Mouse (Mus musculus): ENCODE measurements around the gene Spdye4b. TPM values are rescaled to one million over a fixed set of nuclear protein-coding genes. Genes with fewer than 3 reads are reported as not detected.

Gene Spdye4b
- not detected for polyA plus RNA-seq (2017; shearing (Covaris generic))

DNA sequence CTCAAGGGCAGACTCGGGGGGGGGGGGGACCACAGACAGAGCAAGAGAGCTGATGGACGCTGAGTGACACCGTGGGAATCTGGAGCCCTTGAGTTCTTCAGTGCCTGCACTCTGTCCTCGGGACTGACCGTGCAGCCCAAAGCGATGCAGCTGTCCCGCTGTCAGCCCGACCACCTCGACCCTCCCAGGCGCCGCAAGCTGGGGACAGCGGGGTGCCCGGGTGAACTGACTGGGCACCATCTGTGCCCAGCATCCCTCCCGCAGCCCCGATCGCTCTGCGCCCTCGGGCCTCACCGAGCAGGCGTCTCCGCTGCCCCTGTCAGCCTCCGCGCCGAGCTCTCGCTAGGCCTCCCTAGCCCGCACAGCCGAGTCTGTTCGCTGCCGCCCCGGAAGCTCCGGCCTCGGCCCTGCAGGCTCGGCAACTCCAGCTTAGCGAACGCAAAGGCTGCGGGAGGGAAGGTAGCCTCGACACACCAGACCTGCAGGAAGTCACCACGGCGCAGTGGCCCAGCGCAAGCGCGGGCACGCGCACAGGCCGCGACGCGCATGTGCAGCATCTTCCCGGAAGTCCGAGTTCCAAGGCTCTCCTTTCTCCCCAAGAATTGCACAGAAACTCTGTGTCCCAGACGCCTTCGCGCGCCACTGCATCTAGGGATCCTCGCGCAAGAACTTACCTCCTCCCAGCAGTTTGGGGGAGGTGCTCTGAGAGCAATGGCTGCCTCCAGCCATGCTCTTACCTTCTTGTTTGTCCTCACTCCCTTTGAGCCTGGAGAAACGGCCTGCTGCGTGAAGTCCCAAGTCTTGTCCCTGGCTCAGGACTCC, at the start of gene Spdye4b, which contains the start of gene Rbak:
Gene Spdye4b, plus strand, starts transcription at position 763 of the 822 bp plus-strand sequence.
Gene Rbak, minus strand, starts transcription at position 521 of the 822 bp plus-strand sequence.

GRCm38 (mm10) chr5:143147481-143147880, 33.3 kb upstream of the Spdye4b start, which contains the start of gene Olfr718-ps1:
Olfr718-ps1 (minus strand) TSS chr5:143147581.

DNA sequence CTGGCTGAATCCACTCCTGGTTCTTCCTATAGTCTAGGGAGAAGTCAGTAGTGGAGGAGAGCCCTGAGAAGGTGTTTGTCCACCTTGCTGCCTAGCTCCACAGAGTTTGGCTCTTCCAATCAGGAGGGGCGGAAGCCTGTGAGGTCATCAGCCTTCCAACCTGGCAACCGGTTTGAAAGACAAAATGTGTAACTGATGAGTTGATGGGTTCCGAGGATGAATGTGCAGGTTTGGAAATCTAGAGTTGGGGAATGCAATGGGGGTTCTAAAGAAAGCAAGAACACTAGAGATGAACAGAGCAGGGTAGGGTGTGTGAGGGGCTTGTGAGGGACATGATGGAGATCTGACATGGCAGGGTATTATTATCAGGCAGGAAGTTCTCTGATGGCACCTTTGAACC, 46.0 kb downstream of the Spdye4b start, which contains the start of gene Spdye4a:
Gene Spdye4a, minus strand, starts transcription at position 101 of the 400 bp plus-strand sequence.

DNA sequence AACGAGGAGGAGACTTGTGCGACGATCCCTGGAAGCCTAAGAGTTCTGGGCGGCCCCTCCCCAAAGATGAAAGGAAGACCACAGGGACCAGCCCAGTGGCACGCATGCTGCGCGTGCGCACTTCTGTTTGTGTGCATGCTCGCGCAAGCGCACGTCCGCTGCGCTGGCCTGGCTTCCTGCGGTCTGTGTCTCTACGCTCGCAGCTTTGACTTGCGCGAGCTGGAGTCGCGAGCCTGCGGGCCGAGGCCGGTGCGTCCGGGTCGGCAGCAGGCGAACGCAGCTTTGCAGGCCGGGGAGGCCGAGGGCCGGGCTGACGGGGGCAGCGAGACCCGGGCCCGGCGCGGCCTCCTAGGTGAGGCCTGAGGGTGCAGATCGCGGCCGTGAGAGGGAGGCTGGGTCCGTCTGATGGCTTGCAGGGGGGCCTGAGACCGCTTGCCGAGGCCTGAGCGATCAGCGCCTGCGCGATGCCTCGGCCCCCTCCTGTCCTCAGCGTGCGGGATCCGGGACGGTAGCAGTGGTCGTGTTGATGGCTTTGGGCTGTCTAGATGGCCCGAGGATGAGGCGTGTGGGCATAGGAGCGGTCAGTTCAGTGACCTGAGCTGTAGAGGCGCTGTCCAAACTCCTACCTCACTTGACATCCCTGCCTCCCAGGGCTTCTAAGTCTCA, 54.3 kb downstream of the Spdye4b start, which contains the start of gene Zfp12:
Gene Zfp12, plus strand, starts transcription at position 136 of the 666 bp plus-strand sequence.

Other genes with a start within 250 kb of the Spdye4b start
- 0.18 TPM for gene Fscn1, start 220.7 kb upstream of the Spdye4b start, polyA plus RNA-seq (2017; shearing (Covaris generic))
- gene Rnf216, start 68.0 kb upstream of the Spdye4b start, polyA plus RNA-seq (2017; shearing (Covaris generic)): 44.8 TPM
- 0.11 TPM for gene Olfr718-ps1, start 33.4 kb upstream of the Spdye4b start, polyA plus RNA-seq (2017; shearing (Covaris generic))
- 9.0 TPM for gene Rbak, start 242 bp upstream of the Spdye4b start, polyA plus RNA-seq (2017; shearing (Covaris generic))
- not detected for gene Spdye4a, start 45.9 kb downstream of the Spdye4b start, polyA plus RNA-seq (2017; shearing (Covaris generic))
- gene Zfp12, start 54.1 kb downstream of the Spdye4b start, polyA plus RNA-seq (2017; shearing (Covaris generic)): 16.8 TPM
- 1.2 TPM for gene Zfp316, start 89.0 kb downstream of the Spdye4b start, polyA plus RNA-seq (2017; shearing (Covaris generic))
- gene Zfp853, start 112.6 kb downstream of the Spdye4b start, polyA plus RNA-seq (2017; shearing (Covaris generic)): not detected
- gene E130309D02Rik, start 134.3 kb downstream of the Spdye4b start, polyA plus RNA-seq (2017; shearing (Covaris generic)): 48.0 TPM
- gene Zdhhc4, start 148.2 kb downstream of the Spdye4b start, polyA plus RNA-seq (2017; shearing (Covaris generic)): 49.6 TPM
- gene Grid2ip, start 176.3 kb downstream of the Spdye4b start, polyA plus RNA-seq (2017; shearing (Covaris generic)): not detected
- 33.8 TPM for gene Kdelr2, start 222.8 kb downstream of the Spdye4b start, polyA plus RNA-seq (2017; shearing (Covaris generic))